Mouse (Mus musculus) thymus, postnatal 10 days (tissue): ENCODE data around the gene Epha10.
A peak's percentile ranks its signal among the peaks of the same experiment; 100 is the strongest.
"Not testable (repeated sequence)": the region's sequence is repeated elsewhere in the genome, so short reads cannot be mapped to it uniquely, and the experiment has no call there.

Source experiments
- DNase-seq, 2 experiments: peaks; one replicate each; pipeline ENCODE4 v3.0.0; 2021; ENCODE audit warnings: low spot score in 2 of 2

Epha10 gene

DNA sequence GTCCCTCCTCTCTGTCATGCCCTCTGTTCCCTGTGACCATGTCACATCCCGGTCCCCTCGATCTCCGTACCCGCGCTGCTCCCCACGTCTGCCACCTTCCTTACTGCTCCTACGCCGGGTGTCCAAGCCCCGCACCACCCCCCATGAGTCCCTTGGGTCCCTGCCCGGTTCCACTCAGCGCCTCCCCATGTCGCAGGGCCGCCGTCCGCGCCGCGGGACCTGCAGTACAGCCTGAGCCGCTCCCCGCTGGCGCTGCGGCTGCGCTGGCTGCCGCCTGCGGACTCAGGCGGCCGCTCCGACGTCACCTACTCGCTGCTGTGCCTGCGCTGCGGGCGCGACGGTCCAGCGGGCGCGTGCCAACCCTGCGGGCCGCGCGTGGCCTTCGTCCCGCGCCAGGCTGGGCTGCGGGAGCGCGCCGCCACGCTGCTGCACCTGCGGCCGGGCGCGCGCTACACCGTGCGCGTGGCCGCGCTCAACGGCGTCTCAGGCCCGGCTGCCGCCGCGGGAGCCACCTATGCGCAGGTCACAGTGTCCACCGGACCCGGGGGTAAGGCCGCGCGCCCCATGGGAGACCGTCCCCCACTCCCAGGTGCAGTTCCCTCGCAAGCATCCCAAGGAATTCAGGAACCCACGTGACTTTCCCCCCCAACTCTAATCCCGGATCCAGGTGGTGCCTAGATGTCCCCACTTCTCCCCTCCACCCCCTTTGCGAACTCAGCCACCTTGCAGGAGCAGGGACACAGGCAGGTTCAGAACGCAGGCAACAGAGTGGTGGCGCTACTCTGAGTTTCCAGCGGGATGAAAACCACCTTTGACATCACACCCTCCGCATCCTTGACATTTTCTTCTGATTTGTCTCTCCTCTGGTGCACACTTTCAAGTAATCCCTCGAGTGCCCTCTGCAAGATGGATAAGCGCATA lies 14.1 kb downstream of the Epha10 start:
- no peak for DNase-seq

DNA sequence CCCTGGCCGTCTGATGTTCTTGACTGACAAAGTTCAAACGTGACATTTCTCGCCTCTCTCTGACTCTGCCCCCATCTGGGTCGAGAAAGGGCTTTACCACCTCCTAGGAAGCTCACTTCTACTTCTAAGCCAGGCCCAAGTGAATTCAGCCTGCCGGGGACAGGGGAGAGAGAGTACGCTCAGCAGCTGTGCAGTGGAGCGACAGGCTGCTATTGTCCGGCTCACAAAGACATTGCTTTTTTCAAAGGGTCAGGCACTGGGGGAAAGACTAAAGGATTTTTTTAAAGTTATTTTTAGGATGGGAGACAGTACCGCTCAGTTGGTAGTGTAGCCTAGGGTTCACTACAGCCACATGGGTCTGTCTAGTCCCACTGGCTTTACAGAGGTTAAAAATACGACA lies 17.7 kb downstream of the Epha10 start:
- DNase-seq: no peak

DNA sequence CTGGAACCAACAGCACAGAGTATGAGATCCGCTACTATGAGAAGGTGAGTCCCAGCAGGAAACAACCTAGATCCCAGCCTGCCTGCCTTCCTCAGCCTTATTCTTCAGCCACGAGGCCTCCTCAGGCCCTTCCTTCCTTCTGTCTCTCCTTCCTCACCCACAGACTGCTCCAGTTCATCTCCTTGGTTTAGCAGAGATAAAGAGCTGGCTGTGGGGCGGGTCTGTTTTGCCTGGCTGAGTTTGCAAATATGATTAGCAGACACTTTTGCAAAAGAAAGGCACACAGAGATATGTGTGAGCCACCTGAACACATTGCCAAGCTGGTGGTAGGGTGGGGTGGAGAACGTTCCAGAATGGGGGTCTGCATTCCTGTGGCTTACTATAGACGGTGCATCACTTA lies 19.2 kb downstream of the Epha10 start:
- no peak for DNase-seq

GRCm38 (mm10) chr4:124905417-124905816 lies 24.7 kb downstream of the Epha10 start:
- no peak for DNase-seq

DNA sequence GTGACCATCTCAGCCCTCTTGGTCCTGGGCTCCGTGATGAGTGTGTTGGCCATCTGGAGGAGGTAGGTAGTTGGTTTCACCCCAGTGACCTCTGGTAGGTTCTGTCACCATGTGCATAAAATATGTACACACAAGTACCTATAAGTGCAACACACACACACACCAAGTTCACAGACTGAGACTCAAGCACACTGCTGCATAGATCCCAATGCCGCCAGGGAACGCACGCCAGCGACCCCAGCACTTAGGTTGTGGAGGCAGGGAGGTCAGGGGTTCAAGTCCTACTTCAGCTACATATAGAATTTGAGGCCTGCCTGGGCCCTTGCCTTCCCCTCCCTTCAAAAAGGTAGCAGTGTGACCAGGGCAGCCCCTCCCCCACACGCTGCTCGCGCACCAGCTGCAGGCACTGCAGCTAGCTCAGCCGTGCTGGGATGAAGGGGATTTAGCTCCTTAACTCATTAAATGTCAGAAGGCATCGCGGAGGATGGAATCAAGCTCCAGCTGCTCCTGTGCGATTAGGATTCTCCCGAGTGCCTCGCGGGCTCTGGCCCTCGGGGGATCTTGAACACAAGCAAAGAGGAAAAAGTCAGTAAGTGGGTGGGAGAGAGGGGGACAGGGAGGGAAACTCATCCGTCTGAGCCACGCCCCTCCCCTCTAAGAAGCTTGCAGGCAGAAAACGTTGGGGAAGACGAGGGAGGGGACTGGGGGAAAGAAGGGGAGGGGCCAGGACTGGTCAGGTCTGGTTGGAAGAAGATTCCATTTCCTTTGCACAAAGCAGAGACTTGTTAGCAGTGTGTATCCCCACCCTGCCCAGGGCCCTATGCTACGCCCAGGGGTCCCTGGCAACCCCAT lies 25.5 kb downstream of the Epha10 start:
- no peak for DNase-seq

GRCm38 (mm10) chr4:124928102-124928501 lies 47.4 kb downstream of the Epha10 start:
- no peak for DNase-seq

DNA sequence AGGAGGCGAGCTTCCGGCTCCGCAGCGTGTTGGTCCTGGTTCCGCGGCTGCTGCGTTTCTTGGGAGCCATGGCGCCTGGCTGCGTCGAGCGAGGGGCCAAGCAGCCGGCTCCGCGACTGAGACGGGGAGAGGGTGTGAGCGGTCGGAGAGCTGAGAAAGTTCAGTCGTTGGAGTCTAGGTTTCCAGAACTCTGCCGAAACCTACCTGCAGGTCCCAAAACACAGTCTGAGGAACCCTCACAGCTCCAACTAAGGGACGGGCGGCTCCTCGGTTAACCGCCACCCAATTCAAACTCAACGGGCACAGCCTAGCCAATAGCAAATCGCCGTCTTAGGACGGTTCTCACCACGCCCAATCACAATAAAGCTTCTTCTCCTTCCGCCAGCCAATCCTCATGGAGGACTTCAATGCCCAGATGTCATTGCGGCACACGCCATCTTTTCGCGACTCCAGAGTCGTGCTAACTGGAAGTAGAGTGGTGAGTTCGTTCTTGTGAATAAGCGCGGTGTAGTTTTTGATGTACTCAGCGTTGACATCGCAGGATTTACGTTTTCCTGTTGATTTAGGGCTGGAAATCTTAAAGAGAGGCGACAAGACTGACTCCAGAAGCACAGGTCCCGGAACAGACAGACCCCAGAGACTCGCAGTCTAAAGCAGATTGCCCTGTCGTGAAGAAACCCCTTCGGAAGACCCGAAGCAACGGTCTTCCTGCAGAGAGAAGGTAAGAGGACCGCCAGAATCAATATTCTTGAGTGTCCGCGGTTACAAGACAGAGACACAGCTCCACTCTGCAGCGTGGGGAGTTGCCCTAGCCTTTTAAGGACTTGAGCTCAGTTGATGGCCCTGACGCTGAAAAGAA lies 56.1 kb downstream of the Epha10 start, which contains the start of gene 9930104L06Rik:
TSS of gene 9930104L06Rik (plus strand) at position 436 of the 859 bp plus-strand sequence.
- peak; percentile 88 to 91 for DNase-seq

DNA sequence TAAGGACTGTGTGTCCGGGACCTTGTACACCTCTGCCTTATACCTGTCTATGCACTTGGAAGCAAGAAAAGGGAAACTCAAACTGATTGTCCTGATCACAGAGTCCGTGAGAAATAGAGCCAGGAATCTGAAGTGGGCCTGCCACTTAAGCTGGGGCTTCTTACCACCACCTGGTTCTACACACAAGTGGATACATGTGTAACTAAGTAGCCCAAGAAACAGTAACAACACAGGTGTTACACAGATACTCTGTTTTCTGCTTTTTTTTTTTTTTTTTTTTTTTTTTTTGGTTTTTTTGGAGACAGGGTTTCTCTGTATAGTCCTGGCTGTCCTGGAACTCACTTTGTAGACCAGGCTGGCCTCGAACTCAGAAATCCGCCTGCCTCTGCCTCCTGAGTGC lies 58.5 kb downstream of the Epha10 start, which contains the start of gene Cdca8:
TSS of gene Cdca8 (minus strand) at position 101 of the 400 bp plus-strand sequence.
- DNase-seq: not testable (repeated sequence)

DNA sequence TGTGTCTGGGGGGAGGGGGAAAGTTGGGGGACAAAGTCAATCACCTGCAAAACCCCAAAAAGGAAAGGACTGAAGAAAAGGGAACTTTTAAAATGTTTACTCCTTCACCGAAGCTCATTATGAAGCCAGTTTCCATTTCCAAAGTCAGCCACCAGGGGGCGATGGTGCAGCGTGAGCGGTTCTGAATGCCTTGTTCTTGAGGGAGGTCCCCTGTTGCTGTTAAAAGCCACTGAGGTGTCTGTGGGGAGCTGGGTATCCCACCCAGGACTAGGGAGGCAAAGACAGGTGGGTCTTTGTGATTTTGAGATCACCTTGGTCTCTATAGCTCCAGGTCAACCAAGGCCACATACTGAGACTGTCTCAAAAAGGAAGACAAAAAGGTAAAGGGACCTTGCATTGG lies 62.3 kb downstream of the Epha10 start:
- peak; percentile 58 to 81 for DNase-seq

GRCm38 (mm10) chr4:124943781-124944180 lies 63.1 kb downstream of the Epha10 start:
- no peak for DNase-seq

- DNase-seq: no peak
Observed at GRCm38 (mm10) chr4:124944961-124945360, 64.3 kb downstream of the Epha10 start.

- DNase-seq: no peak
Observed at GRCm38 (mm10) chr4:124949488-124949887, 68.8 kb downstream of the Epha10 start.

DNA sequence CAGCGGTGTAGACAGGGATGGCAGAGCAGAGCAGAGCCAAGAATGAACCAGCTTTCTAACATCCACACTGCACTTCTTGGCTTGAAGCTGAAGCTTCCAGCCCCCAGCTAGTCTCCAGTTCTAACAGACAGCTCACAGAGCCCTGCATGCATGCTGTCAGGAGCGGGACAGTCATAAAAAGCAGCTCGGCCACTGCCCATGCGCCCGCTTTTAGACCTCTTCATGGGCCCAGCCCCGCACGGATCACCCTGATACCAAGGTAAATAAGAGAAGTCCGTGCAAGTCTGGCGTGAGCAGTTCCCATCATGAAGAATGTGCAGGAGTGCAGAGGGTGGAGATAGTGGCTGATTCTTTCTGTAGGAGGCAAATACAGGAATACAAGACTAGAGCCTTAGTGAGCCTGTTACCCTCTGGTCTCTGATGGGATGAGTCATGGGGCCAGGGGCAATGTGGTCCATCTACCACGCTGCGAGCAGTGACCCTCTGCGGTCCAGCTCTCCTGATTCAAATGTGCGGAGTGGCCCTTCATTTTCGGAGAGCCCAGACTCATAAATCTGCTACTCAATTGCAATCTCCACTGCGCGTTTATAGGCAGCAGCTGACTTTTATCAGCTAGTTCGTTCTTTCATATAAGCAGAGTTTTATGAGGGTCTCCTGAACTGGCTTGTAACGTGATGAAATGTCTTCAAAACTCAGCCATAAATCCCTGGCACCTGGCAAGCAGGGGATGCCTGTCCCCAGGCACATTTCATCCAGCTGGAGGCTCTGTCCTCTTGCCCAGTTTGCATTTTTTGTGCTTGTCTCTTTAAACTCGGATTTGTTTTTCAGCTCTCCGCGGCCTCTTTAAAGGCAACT lies 69.7 kb downstream of the Epha10 start:
- no peak for DNase-seq

- DNase-seq: no peak
Observed at GRCm38 (mm10) chr4:124951036-124951433, 70.3 kb downstream of the Epha10 start.

DNA sequence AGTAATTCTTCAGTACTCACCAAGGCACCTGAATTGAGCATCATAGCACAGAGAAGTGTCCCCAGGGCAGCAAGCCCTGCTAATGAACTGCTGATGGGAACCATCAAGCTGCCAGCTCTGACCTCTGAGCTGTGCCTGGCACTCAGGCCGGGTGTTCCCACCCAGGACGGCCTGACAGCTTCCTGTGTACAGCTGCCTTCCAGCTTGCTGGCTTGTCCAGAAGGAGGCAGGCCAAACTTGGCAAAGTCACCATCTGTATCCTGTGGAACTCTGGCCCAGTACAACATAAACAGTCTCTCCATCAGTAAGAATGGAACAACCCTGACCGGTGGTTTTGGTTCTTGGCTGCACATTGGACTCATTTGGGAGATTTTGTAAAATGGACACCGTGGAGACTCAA lies 72.8 kb downstream of the Epha10 start:
- DNase-seq: no peak

DNA sequence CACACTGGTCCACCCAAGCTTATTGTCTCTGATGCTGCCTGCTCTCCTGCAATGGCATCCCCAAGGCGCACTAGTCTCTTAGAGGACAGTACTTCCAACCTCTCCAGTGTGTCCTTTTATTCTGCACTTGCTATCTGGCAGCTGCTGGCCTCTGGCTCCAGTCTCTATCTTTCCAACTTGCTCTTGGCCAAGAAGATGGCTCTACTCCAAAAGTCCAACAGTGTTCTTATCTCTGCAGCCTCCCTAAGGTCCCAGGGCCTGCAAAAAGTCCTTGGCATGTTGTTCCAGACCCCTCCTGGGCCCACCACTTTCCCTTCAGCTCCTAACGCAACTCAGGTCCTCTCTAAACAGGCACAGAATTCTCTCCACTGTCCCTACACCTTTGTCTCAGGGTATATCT lies 76.6 kb downstream of the Epha10 start:
- no peak for DNase-seq

DNA sequence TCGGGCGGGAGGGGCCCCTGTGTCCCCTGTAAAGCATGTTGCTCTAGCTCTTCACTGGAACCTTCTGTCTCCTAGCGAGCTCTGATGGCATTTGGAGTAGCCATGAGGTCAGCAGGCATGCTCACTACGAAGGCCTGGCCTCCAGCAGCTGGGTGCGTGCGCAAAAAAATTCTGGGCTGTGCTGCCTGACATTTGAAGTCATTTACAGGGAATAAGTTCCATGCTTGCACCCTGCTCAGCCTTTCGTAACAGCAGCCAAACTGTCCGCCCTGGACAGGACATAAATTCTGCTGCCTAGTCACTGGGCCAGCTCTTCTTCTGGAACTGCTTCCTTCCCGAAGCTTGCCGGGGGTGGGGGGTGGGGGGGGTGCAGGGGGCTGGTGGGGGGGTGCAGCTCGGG lies 78.4 kb downstream of the Epha10 start:
- no peak for DNase-seq

DNA sequence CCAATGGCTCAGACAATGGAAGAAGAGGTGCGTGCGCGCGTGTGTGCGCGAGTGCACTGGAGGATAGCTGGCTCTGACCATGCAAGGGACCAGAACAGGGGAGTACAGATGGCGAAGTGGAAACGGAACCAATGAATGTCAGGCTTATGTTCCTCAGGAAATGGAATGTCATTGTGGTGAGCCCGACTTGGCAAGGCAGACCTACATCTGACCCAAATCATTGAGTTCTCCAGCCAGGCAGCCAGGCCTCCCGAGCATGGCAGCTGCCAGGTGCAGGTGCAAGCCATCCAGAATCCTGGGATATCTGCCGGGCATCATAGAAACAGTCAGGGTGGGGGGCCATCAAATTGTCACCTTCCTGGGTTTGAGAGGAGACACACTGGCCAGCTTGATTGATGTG lies 80.2 kb downstream of the Epha10 start:
- DNase-seq: no peak

- DNase-seq: no peak
Observed at GRCm38 (mm10) chr4:124962576-124962975, 81.9 kb downstream of the Epha10 start.

- no peak for DNase-seq
Observed at GRCm38 (mm10) chr4:124964912-124965599, 84.4 kb downstream of the Epha10 start.
